Mouse (Mus musculus) forebrain, embryonic 14.5 days (tissue): ENCODE results near the gene Nprl2. TPM values are rescaled to one million over a fixed set of nuclear protein-coding genes. Genes with fewer than 3 reads are reported as not detected.

ENCODE experiments used
- ATAC-seq: fragments of 200-750 bp; cut with Nextera tagmentation; 2 replicates; pipeline ENCODE4 v1.8.0; 2017; ENCODE audit warnings: mild to moderate bottlenecking, moderate library complexity
- DNase-seq: peaks from one replicate; pipeline ENCODE4 v3.0.0-alpha.2; 2015; ENCODE audit warnings: low spot score
- H3K27ac ChIP-seq: fragments of 300-500 bp; sonication (generic); 2 replicates; pipeline ENCODE4 v1.5.1; 2014; ENCODE audit warnings: low read depth, mild to moderate bottlenecking, control low read depth, low read length, moderate library complexity
- H3K27me3 ChIP-seq: fragments of 300-500 bp; sonication (generic); replicated peaks from 2 replicates; pipeline ENCODE4 v1.6.1; 2014; ENCODE audit warnings: low read length, control low read depth, mixed read lengths; ENCODE audit not compliant: control insufficient read depth, insufficient read depth
- H3K36me3 ChIP-seq: fragments of 300-500 bp; sonication (generic); 2 replicates; pipeline ENCODE4 v1.6.1; 2014; ENCODE audit warnings: low read length, control low read depth; ENCODE audit not compliant: control insufficient read depth, insufficient read depth
- H3K4me1 ChIP-seq: fragments of 300-500 bp; sonication (generic); 2 replicates; pipeline ENCODE4 v1.6.1; 2014; ENCODE audit warnings: antibody characterized with exemption, low read length, control low read depth; ENCODE audit not compliant: control insufficient read depth, insufficient read depth
- H3K4me2 ChIP-seq: fragments of 300-500 bp; sonication (generic); 2 replicates; pipeline ENCODE4 v1.6.1; 2014; ENCODE audit warnings: mild to moderate bottlenecking, control low read depth, low read length
- H3K4me3 ChIP-seq: fragments of 300-500 bp; sonication (generic); 2 replicates; pipeline ENCODE4 v1.5.1; 2014; ENCODE audit warnings: low read depth, low read length, control low read depth
- H3K9ac ChIP-seq: fragments of 300-500 bp; sonication (generic); 2 replicates; pipeline ENCODE4 v1.6.1; 2014; ENCODE audit warnings: mild to moderate bottlenecking, low read length, control low read depth, moderate library complexity
- H3K9me3 ChIP-seq: fragments of 300-500 bp; sonication (generic); replicated peaks from 2 replicates; pipeline ENCODE4 v1.6.1; 2016; ENCODE audit warnings: low read length, control low read depth, mixed read lengths; ENCODE audit not compliant: control insufficient read depth
- WGBS: fragments of 180-500 bp; shearing (Covaris S2); extraction: QIAGEN DNeasy Blood & Tissue Kit; methylation state at CpG from one replicate; pipeline ENCODE4 v1.1.7; 2014; 5-methylcytosine and 5-hydroxymethylcytosine counted together
- polyA plus RNA-seq: library from polyadenylated mRNA; unstranded; fragments of >200 nt; fragmentation: Nextera tagmentation; extraction: Ambion mirVana; gene quantifications from 2 replicates; pipeline ENCODE4 v1.2.1, GENCODE M21; 2014

Nprl2 gene
- polyA plus RNA-seq, 1 experiment from 2014 or later: 83.8 TPM

- H3K4me2 ChIP-seq: no peak overlapping the region
- DNase-seq: no peak
- no peak overlapping the region for H3K9ac ChIP-seq
- peaks cover 11% of the 10 kb centered on the region; the same call in 1 of the 2 replicates for H3K36me3 ChIP-seq
- ATAC-seq: no peak
- H3K9me3 ChIP-seq: no peaks in the 10 kb centered on the region
- WGBS: 89% methylated on average over 7 of the region's 7 CpGs
- H3K27ac ChIP-seq: no peak overlapping the region
- H3K4me1 ChIP-seq: peaks cover 13% of the 10 kb centered on the region
- H3K27me3 ChIP-seq: no peaks in the 10 kb centered on the region
- H3K4me3 ChIP-seq: no peak overlapping the region
These were observed 40.6 kb downstream of the Nprl2 start for GRCm38 (mm10) chr9:107582509-107583062.

- Histone ChIP-seq H3K4me3 (no peak overlapping the region), H3K9me3 (no peaks in the 10 kb centered on the region), H3K27me3 (no peaks in the 10 kb centered on the region), H3K4me2 (no peak overlapping the region), H3K36me3 (peaks cover 11% of the 10 kb centered on the region; the same call in 1 of the 2 replicates), H3K4me1 (peaks cover 15% of the 10 kb centered on the region), H3K9ac (no peak overlapping the region), H3K27ac (no peak overlapping the region)
- ATAC-seq: no peak
- DNase-seq: no peak
- WGBS: 90% methylated on average over 14 of the region's 14 CpGs
These were observed 41.1 kb downstream of the Nprl2 start for GRCm38 (mm10) chr9:107583174-107583573.

GRCm38 (mm10) chr9:107586504-107586903, 44.5 kb downstream of the Nprl2 start:
- no peak overlapping the region for H3K4me3 ChIP-seq
- DNase-seq (no peak), ATAC-seq (no peak)
- H3K4me1 ChIP-seq: peaks cover 6% of the 10 kb centered on the region
- no peaks in the 10 kb centered on the region for H3K9me3 ChIP-seq
- no peaks in the 10 kb centered on the region for H3K27me3 ChIP-seq
- H3K27ac ChIP-seq: no peak overlapping the region
- WGBS: 95% methylated on average over 5 of the region's 5 CpGs
- H3K4me2 ChIP-seq: no peak overlapping the region
- H3K36me3 ChIP-seq: peaks cover 27% of the 10 kb centered on the region
- H3K9ac ChIP-seq: no peak overlapping the region

- H3K4me1 ChIP-seq: peaks cover 6% of the 10 kb centered on the region
- peaks cover 34% of the 10 kb centered on the region for H3K36me3 ChIP-seq
- peak within 1 kb of the TSS; percentile 69 for H3K9ac ChIP-seq
- H3K4me2 ChIP-seq: peak within 1 kb of the TSS; percentile 89
- DNase-seq (peak; percentile 100), ATAC-seq (peak; percentile 100)
- H3K27me3 ChIP-seq: no peaks in the 10 kb centered on the region
- 14% methylated on average over 46 of the region's 46 CpGs for WGBS
- H3K27ac ChIP-seq: peak within 1 kb of the TSS; percentile 11; the same call in 1 of the 2 replicates
- H3K4me3 ChIP-seq: peak within 1 kb of the TSS; percentile 68
- no peaks in the 10 kb centered on the region for H3K9me3 ChIP-seq
These were observed 45.2 kb downstream of the Nprl2 start, which contains the start of gene Ifrd2 for GRCm38 (mm10) chr9:107586974-107587832. Ifrd2 (plus strand) TSS chr9:107587642.

- H3K4me3 ChIP-seq: peak overlapping the region; percentile 68
- peak overlapping the region; percentile 89 for H3K4me2 ChIP-seq
- peaks cover 6% of the 10 kb centered on the region for H3K4me1 ChIP-seq
- no peaks in the 10 kb centered on the region for H3K27me3 ChIP-seq
- no peaks in the 10 kb centered on the region for H3K9me3 ChIP-seq
- ATAC-seq: no peak; the same call in 1 of the 2 replicates
- H3K27ac ChIP-seq: no peak overlapping the region
- peaks cover 36% of the 10 kb centered on the region for H3K36me3 ChIP-seq
- WGBS: 5% methylated on average over 33 of the region's 33 CpGs
- H3K9ac ChIP-seq: peak overlapping the region; percentile 69
- DNase-seq: peak; percentile 45
These were observed 46.0 kb downstream of the Nprl2 start for GRCm38 (mm10) chr9:107587833-107588639.

- H3K4me1 ChIP-seq: peaks cover 6% of the 10 kb centered on the region
- DNase-seq: no peak
- no peak overlapping the region for H3K4me3 ChIP-seq
- ATAC-seq: no peak
- no peak overlapping the region for H3K27ac ChIP-seq
- no peaks in the 10 kb centered on the region for H3K27me3 ChIP-seq
- WGBS: 92% methylated on average over 25 of the region's 25 CpGs
- H3K9ac ChIP-seq: no peak overlapping the region
- peaks cover 45% of the 10 kb centered on the region for H3K36me3 ChIP-seq
- H3K4me2 ChIP-seq: no peak overlapping the region
- no peaks in the 10 kb centered on the region for H3K9me3 ChIP-seq
These were observed 48.2 kb downstream of the Nprl2 start for GRCm38 (mm10) chr9:107590058-107590772.

- Histone ChIP-seq H3K4me3 (no peak overlapping the region), H3K9ac (no peak overlapping the region), H3K36me3 (peaks cover 45% of the 10 kb centered on the region), H3K27ac (no peak overlapping the region), H3K4me2 (no peak overlapping the region), H3K27me3 (no peaks in the 10 kb centered on the region), H3K9me3 (no peaks in the 10 kb centered on the region), H3K4me1 (peaks cover 6% of the 10 kb centered on the region)
- DNase-seq (no peak), ATAC-seq (no peak)
- WGBS: 90% methylated on average over 6 of the region's 6 CpGs
These were observed 48.7 kb downstream of the Nprl2 start for GRCm38 (mm10) chr9:107590773-107591060.

- Histone ChIP-seq H3K9me3 (no peaks in the 10 kb centered on the region), H3K4me1 (peaks cover 3% of the 10 kb centered on the region), H3K36me3 (peaks cover 45% of the 10 kb centered on the region), H3K4me3 (no peak overlapping the region), H3K27ac (0 out of 2 replicates have a peak overlapping the region, but pooled peaks have one; percentile 30), H3K9ac (no peak overlapping the region), H3K4me2 (no peak overlapping the region), H3K27me3 (no peaks in the 10 kb centered on the region)
- ATAC-seq (no peak), DNase-seq (peak; percentile 25)
- WGBS: 82% methylated on average over 11 of the region's 11 CpGs
These were observed 51.3 kb downstream of the Nprl2 start for GRCm38 (mm10) chr9:107593101-107593976.
